Mouse (Mus musculus): ENCODE measurements around the gene Adcy3. TPM values are rescaled to one million over a fixed set of nuclear protein-coding genes. Genes with fewer than 3 reads are reported as not detected.

Adcy3 gene
- polyA plus RNA-seq, 1 experiment from 2014 or later: 7.4 TPM

GRCm38 (mm10) chr12:4150936-4151335, 18.0 kb downstream of the Adcy3 start:
- Histone ChIP-seq H3K4me1 (ENCODE audit: control insufficient read depth, insufficient read depth, low read length) (no peaks in the 10 kb centered on the region), H3K27me3 (ENCODE audit: control insufficient read depth, insufficient read depth, low read length) (no peaks in the 10 kb centered on the region), H3K36me3 (ENCODE audit: control insufficient read depth, insufficient read depth, low read length) (no peaks in the 10 kb centered on the region), H3K4me3 (ENCODE audit: low read length) (no peak overlapping the region), H3K9me3 (ENCODE audit: control insufficient read depth, low read length) (no peaks in the 10 kb centered on the region), H3K27ac (ENCODE audit: low read depth, low read length) (no peak overlapping the region), H3K9ac (ENCODE audit: low read depth, low read length) (no peak overlapping the region), H3K4me2 (replicated peaks; ENCODE audit: low read depth, low read length) (no peak overlapping the region)
- no peak for ATAC-seq (ENCODE audit: low FRiP score, low TSS enrichment)
- 79% methylated on average over 2 of the region's 2 CpGs for WGBS

GRCm38 (mm10) chr12:4151969-4152368, 19.1 kb downstream of the Adcy3 start:
- Histone ChIP-seq H3K36me3 (ENCODE audit: control insufficient read depth, insufficient read depth, low read length) (no peaks in the 10 kb centered on the region), H3K4me2 (replicated peaks; ENCODE audit: low read depth, low read length) (no peak overlapping the region), H3K9me3 (ENCODE audit: control insufficient read depth, low read length) (no peaks in the 10 kb centered on the region), H3K4me1 (ENCODE audit: control insufficient read depth, insufficient read depth, low read length) (no peaks in the 10 kb centered on the region), H3K27me3 (ENCODE audit: control insufficient read depth, insufficient read depth, low read length) (no peaks in the 10 kb centered on the region), H3K4me3 (ENCODE audit: low read length) (no peak overlapping the region), H3K27ac (ENCODE audit: low read depth, low read length) (no peak overlapping the region), H3K9ac (ENCODE audit: low read depth, low read length) (no peak overlapping the region)
- ATAC-seq (ENCODE audit: low FRiP score, low TSS enrichment): no peak
- WGBS: 74% methylated on average over 3 of the region's 3 CpGs

- no peak overlapping the region for H3K4me3 ChIP-seq (ENCODE audit: low read length)
- WGBS: 84% methylated on average over 2 of the region's 2 CpGs
- no peaks in the 10 kb centered on the region for H3K27me3 ChIP-seq (ENCODE audit: control insufficient read depth, insufficient read depth, low read length)
- no peaks in the 10 kb centered on the region for H3K9me3 ChIP-seq (ENCODE audit: control insufficient read depth, low read length)
- H3K4me2 ChIP-seq (replicated peaks; ENCODE audit: low read depth, low read length): no peak overlapping the region
- H3K9ac ChIP-seq (ENCODE audit: low read depth, low read length): no peak overlapping the region
- H3K4me1 ChIP-seq (ENCODE audit: control insufficient read depth, insufficient read depth, low read length): no peaks in the 10 kb centered on the region
- no peaks in the 10 kb centered on the region for H3K36me3 ChIP-seq (ENCODE audit: control insufficient read depth, insufficient read depth, low read length)
- H3K27ac ChIP-seq (ENCODE audit: low read depth, low read length): no peak overlapping the region
- no peak for ATAC-seq (ENCODE audit: low FRiP score, low TSS enrichment)
Measured at GRCm38 (mm10) chr12:4157466-4157865, 24.6 kb downstream of the Adcy3 start.

GRCm38 (mm10) chr12:4158179-4158578, 25.3 kb downstream of the Adcy3 start:
- no peaks in the 10 kb centered on the region for H3K27me3 ChIP-seq (ENCODE audit: control insufficient read depth, insufficient read depth, low read length)
- H3K27ac ChIP-seq (ENCODE audit: low read depth, low read length): no peak overlapping the region
- 92% methylated on average over 3 of the region's 3 CpGs for WGBS
- no peaks in the 10 kb centered on the region for H3K9me3 ChIP-seq (ENCODE audit: control insufficient read depth, low read length)
- no peak overlapping the region for H3K4me2 ChIP-seq (replicated peaks; ENCODE audit: low read depth, low read length)
- no peak overlapping the region for H3K4me3 ChIP-seq (ENCODE audit: low read length)
- no peak for ATAC-seq (ENCODE audit: low FRiP score, low TSS enrichment)
- no peaks in the 10 kb centered on the region for H3K4me1 ChIP-seq (ENCODE audit: control insufficient read depth, insufficient read depth, low read length)
- no peaks in the 10 kb centered on the region for H3K36me3 ChIP-seq (ENCODE audit: control insufficient read depth, insufficient read depth, low read length)
- no peak overlapping the region for H3K9ac ChIP-seq (ENCODE audit: low read depth, low read length)

GRCm38 (mm10) chr12:4158868-4159632, 26.1 kb downstream of the Adcy3 start:
- Histone ChIP-seq H3K4me3 (ENCODE audit: low read length) (no peak overlapping the region), H3K27ac (ENCODE audit: low read depth, low read length) (no peak overlapping the region), H3K4me1 (ENCODE audit: control insufficient read depth, insufficient read depth, low read length) (no peaks in the 10 kb centered on the region), H3K27me3 (ENCODE audit: control insufficient read depth, insufficient read depth, low read length) (no peaks in the 10 kb centered on the region), H3K4me2 (replicated peaks; ENCODE audit: low read depth, low read length) (no peak overlapping the region), H3K36me3 (ENCODE audit: control insufficient read depth, insufficient read depth, low read length) (no peaks in the 10 kb centered on the region), H3K9me3 (ENCODE audit: control insufficient read depth, low read length) (no peaks in the 10 kb centered on the region), H3K9ac (ENCODE audit: low read depth, low read length) (no peak overlapping the region)
- no peak for ATAC-seq (ENCODE audit: low FRiP score, low TSS enrichment)
- WGBS: 88% methylated on average over 7 of the region's 7 CpGs

- no peaks in the 10 kb centered on the region for H3K36me3 ChIP-seq (ENCODE audit: control insufficient read depth, insufficient read depth, low read length)
- no peak overlapping the region for H3K4me3 ChIP-seq (ENCODE audit: low read length)
- no peak overlapping the region for H3K4me2 ChIP-seq (replicated peaks; ENCODE audit: low read depth, low read length)
- no peaks in the 10 kb centered on the region for H3K27me3 ChIP-seq (ENCODE audit: control insufficient read depth, insufficient read depth, low read length)
- H3K9ac ChIP-seq (ENCODE audit: low read depth, low read length): no peak overlapping the region
- H3K27ac ChIP-seq (ENCODE audit: low read depth, low read length): no peak overlapping the region
- H3K9me3 ChIP-seq (ENCODE audit: control insufficient read depth, low read length): no peaks in the 10 kb centered on the region
- no peaks in the 10 kb centered on the region for H3K4me1 ChIP-seq (ENCODE audit: control insufficient read depth, insufficient read depth, low read length)
- 73% methylated on average over 7 of the region's 7 CpGs for WGBS
- ATAC-seq (ENCODE audit: low FRiP score, low TSS enrichment): peak; percentile 46; the same call in 1 of the 2 replicates
Measured at GRCm38 (mm10) chr12:4160322-4160721, 27.4 kb downstream of the Adcy3 start.

GRCm38 (mm10) chr12:4162886-4163285, 30.0 kb downstream of the Adcy3 start:
- WGBS: 29% methylated on average over 2 of the region's 2 CpGs
- Histone ChIP-seq H3K4me1 (ENCODE audit: control insufficient read depth, insufficient read depth, low read length) (no peaks in the 10 kb centered on the region), H3K27me3 (ENCODE audit: control insufficient read depth, insufficient read depth, low read length) (no peaks in the 10 kb centered on the region), H3K4me3 (ENCODE audit: low read length) (no peak overlapping the region), H3K9ac (ENCODE audit: low read depth, low read length) (no peak overlapping the region), H3K27ac (ENCODE audit: low read depth, low read length) (no peak overlapping the region), H3K4me2 (replicated peaks; ENCODE audit: low read depth, low read length) (no peak overlapping the region), H3K9me3 (ENCODE audit: control insufficient read depth, low read length) (no peaks in the 10 kb centered on the region), H3K36me3 (ENCODE audit: control insufficient read depth, insufficient read depth, low read length) (no peaks in the 10 kb centered on the region)
- ATAC-seq (ENCODE audit: low FRiP score, low TSS enrichment): no peak

- Histone ChIP-seq H3K27me3 (ENCODE audit: control insufficient read depth, insufficient read depth, low read length) (no peaks in the 10 kb centered on the region), H3K9ac (ENCODE audit: low read depth, low read length) (no peak overlapping the region), H3K36me3 (ENCODE audit: control insufficient read depth, insufficient read depth, low read length) (no peaks in the 10 kb centered on the region), H3K4me2 (replicated peaks; ENCODE audit: low read depth, low read length) (no peak overlapping the region), H3K4me1 (ENCODE audit: control insufficient read depth, insufficient read depth, low read length) (no peaks in the 10 kb centered on the region), H3K27ac (ENCODE audit: low read depth, low read length) (no peak overlapping the region), H3K4me3 (ENCODE audit: low read length) (no peak overlapping the region), H3K9me3 (ENCODE audit: control insufficient read depth, low read length) (no peaks in the 10 kb centered on the region)
- 66% methylated on average over 3 of the region's 3 CpGs for WGBS
- no peak for ATAC-seq (ENCODE audit: low FRiP score, low TSS enrichment)
Measured at GRCm38 (mm10) chr12:4166970-4167369, 34.1 kb downstream of the Adcy3 start.

GRCm38 (mm10) chr12:4169058-4169457, 36.2 kb downstream of the Adcy3 start:
- Histone ChIP-seq H3K4me1 (ENCODE audit: control insufficient read depth, insufficient read depth, low read length) (no peaks in the 10 kb centered on the region), H3K36me3 (ENCODE audit: control insufficient read depth, insufficient read depth, low read length) (no peaks in the 10 kb centered on the region), H3K9me3 (ENCODE audit: control insufficient read depth, low read length) (no peaks in the 10 kb centered on the region), H3K4me2 (replicated peaks; ENCODE audit: low read depth, low read length) (no peak overlapping the region), H3K27me3 (ENCODE audit: control insufficient read depth, insufficient read depth, low read length) (no peaks in the 10 kb centered on the region), H3K9ac (ENCODE audit: low read depth, low read length) (no peak overlapping the region), H3K4me3 (ENCODE audit: low read length) (no peak overlapping the region), H3K27ac (ENCODE audit: low read depth, low read length) (no peak overlapping the region)
- ATAC-seq (ENCODE audit: low FRiP score, low TSS enrichment): no peak
- 95% methylated on average over 1 of the region's 1 CpGs for WGBS

Data from kidney, embryonic 14.5 days (tissue).